Mouse (Mus musculus): ENCODE results near the gene Hmga2. TPM values are rescaled to one million over a fixed set of nuclear protein-coding genes. Genes with fewer than 3 reads are reported as not detected.

Hmga2 gene
- total RNA-seq, 2 experiments from 2014 or later: 0.52 TPM; not detected in 1

DNA sequence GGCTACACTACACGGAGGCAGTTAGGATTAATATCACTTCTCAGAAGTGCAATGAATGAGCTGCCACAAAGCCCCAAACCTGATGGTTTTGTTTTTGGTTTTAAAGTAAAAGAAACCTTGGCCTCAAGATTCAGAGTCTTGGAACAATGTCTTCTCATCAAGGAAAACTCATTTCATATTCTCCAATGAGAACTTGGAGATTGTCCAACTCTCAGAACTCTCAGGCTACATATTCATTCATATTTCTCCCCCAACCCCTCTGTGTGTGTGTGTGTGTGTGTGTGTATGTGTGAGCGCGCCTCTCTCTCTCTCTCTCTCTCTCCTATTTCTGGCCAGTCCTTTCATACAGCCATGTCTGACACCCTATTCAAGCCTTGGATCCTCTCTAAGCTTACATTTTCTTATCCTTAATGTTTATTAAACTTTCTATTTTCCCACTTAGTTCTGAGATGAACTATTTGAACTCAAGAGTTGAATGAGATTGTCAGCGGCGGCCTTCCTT lies 46.5 kb downstream of the Hmga2 start:
- ATAC-seq (replicated peaks; ENCODE audit: low FRiP score, low TSS enrichment, poor library complexity, severe bottlenecking): no peak

DNA sequence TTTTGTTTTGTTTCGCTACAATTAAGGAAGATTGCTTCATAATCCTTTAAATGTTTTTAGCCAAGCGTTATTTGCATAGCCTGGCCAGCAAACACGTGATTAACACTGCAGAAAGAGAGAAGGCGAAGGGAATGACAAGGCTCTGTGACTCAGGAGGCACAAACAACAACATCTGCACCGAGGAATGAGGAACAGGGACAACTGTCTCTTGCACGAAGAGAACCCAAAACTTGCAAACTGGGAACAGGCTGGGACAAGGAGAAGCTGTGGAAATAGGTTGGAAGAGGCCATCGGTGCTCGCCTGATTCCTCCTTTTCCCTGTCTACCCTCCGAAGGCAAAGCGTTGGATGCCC lies 47.1 kb downstream of the Hmga2 start:
- no peak for ATAC-seq (replicated peaks; ENCODE audit: low FRiP score, low TSS enrichment, poor library complexity, severe bottlenecking)

DNA sequence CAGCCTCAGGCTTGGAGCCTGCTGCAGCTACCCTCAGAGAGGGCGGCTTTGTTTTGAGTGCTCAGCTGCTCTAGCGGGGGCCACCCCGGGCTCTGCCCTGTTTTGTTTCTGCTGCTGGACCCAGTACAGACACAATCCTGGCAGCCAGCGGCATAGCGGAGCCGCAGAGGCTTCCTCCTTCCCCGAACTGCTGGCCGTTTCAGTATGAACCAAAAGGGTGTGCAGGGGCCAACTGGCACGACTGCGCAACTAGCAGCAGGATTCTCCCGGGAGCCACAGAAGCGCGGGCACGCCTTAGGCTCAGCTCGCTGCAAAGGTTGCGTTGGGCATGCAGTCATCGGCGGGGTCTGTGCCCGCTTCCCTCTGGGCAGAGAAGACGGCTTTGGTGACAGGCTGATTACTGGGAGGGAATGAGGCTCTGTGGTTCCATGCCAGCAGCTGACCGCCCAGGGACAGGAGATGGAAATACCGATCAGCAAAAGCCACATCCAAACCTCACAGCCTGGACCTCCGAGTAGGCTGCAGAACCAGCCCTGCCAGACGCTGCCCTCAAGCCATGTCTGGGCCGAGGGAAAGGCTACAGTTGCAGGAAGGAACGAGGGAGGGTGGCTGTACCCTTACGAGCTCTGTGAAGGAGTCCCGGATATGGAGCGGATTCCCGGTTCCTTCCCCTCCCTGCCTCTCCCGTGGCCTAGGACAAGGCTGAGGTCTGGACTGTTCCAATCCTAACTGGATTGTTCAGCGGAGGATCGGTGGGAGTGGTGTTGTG lies 47.7 kb downstream of the Hmga2 start:
- ATAC-seq (replicated peaks; ENCODE audit: low FRiP score, low TSS enrichment, poor library complexity, severe bottlenecking): peak; percentile 55

DNA sequence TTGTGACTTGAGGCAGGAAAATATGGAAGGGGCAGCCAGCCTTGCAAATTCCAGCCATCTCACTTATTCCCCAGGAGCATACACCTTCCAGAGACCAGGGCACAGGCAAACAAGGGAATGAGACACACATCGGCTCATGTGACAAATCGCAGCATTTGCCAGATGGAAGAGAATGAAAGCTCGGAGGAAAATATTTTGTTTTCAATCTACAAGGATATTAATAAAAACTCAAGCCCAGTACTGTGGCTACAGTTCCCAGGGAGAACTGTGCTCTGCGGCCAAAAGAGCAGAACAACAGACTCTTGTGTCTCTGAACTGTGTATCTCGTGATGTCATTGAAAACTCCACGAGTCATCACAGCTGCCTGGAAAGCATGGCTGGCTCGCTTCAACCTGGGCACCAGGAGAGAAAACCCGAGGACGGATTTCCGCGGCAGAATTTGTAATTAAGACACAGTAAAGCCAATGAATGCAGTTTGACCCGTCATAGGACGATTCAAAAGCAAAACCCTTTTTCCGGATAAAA lies 50.1 kb downstream of the Hmga2 start:
- ATAC-seq (replicated peaks; ENCODE audit: low FRiP score, low TSS enrichment, poor library complexity, severe bottlenecking): no peak

GRCm38 (mm10) chr10:120424015-120424414 lies 52.3 kb downstream of the Hmga2 start:
- no peak for ATAC-seq (replicated peaks; ENCODE audit: low FRiP score, low TSS enrichment, poor library complexity, severe bottlenecking)

- no peak for ATAC-seq (replicated peaks; ENCODE audit: low FRiP score, low TSS enrichment, poor library complexity, severe bottlenecking)
These were observed 53.0 kb downstream of the Hmga2 start for GRCm38 (mm10) chr10:120423256-120423655.

DNA sequence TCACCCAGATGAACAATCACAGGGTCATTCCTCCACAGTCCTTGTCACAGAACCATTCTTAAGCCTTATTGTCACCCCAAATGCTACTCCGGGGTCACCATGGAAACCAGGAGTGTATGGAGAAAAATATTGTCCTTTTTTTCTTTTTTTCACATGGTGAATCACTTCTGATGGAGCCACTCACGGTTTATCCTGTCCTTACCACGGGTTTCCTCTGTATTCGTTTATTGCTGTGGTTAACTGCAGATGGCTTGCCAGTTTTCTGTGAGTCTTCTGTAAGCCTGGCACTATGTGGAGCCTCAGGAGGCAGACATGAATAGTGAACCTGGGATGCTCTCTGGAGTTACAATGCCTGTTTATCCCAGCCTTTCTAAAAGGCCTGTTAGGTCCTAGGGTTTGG lies 53.4 kb downstream of the Hmga2 start:
- no peak for ATAC-seq (replicated peaks; ENCODE audit: low FRiP score, low TSS enrichment, poor library complexity, severe bottlenecking)

DNA sequence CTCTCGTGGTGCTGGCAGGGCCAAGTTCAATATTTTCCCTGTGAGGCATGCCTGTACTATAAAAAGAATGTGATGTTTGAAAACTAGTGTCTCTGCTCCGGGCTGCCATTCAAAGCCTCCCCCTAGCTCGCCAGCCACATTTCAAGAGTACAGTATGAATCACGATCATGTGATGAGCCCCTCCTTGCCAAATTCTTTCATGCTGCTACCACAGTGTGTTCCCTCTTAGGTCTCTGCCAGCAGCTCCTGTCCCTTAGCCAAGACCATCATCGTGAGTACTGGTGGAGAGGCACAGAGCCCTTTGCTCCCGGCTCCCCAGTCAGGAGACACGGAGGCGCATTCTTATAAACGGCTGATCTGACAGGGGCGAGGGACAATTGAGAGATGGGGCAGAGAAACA lies 54.2 kb downstream of the Hmga2 start:
- no peak for ATAC-seq (replicated peaks; ENCODE audit: low FRiP score, low TSS enrichment, poor library complexity, severe bottlenecking)

GRCm38 (mm10) chr10:120420971-120421629 lies 55.2 kb downstream of the Hmga2 start:
- ATAC-seq (replicated peaks; ENCODE audit: low FRiP score, low TSS enrichment, poor library complexity, severe bottlenecking): no peak

GRCm38 (mm10) chr10:120418738-120419523 lies 57.3 kb downstream of the Hmga2 start:
- no peak for ATAC-seq (replicated peaks; ENCODE audit: low FRiP score, low TSS enrichment, poor library complexity, severe bottlenecking)

DNA sequence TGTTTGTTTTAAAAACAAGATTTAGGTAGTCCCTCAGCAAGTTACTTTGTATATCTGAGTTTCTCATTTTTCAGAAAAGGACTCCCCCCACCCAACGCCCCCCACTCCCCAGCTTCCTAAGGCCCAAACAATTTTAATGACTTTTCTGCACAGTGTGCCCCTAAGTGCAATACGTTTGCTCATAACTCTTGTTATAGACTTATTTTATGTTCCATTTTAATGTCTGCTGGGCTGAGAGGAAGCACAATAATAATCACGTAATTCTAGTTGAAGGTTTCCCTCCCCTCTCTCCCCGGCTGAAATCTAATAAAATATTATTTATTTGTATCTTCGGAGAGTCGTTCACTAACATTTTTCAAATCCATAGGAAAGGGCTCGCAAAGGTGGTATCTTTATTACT lies 58.1 kb downstream of the Hmga2 start:
- ATAC-seq (replicated peaks; ENCODE audit: low FRiP score, low TSS enrichment, poor library complexity, severe bottlenecking): no peak

DNA sequence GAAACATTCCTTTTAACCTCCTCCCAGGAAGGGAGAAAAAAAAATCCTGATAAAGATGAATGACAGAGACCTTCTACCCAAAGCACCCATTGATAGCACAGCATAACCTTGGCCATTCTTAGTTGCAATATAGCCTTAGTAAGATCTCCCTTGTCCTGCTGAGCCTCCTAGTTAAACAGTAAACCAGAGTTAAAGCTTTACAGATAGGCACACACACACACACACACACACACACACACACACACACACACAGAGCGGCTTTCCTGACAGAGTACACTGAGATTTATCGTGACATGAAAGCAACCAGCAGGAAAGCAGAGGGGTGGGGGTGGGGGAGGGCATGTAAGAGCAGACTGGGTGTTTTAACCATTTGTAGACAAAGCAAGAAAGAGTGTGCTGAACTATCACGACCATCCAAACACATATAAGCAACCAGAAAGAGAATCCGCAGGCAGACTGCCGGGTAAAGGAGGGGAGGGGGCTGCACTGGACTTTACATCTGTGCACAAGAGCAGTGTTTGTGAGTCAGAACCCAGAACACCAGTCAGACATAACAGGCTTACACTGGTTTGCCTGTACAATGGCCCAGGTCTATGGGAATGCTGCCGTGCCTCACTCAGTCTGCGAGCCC lies 58.7 kb downstream of the Hmga2 start:
- no peak for ATAC-seq (replicated peaks; ENCODE audit: low FRiP score, low TSS enrichment, poor library complexity, severe bottlenecking)

- ATAC-seq (replicated peaks; ENCODE audit: low FRiP score, low TSS enrichment, poor library complexity, severe bottlenecking): no peak
These were observed 59.2 kb downstream of the Hmga2 start for GRCm38 (mm10) chr10:120417116-120417487.

DNA sequence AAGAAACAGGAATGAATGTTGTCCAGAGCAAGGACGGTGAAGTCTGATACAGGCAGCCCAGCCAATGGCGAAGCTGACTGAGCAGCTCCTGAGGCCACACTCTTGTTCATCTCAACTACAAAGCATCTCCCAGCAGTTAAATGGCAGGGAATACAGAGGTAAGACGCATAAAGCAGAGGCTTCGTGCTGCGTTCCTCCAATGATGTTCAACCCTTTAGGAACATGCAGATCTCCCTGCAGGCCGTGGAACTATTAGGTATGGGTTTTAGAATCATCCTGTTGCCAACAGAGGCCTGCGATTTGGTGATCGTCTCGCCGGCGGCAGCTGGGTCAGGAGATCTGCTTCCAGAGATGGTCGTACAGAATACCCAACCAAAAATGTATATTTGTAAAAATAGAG lies 59.6 kb downstream of the Hmga2 start:
- no peak for ATAC-seq (replicated peaks; ENCODE audit: low FRiP score, low TSS enrichment, poor library complexity, severe bottlenecking)

GRCm38 (mm10) chr10:120412215-120412614 lies 64.1 kb downstream of the Hmga2 start:
- no peak for ATAC-seq (replicated peaks; ENCODE audit: low FRiP score, low TSS enrichment, poor library complexity, severe bottlenecking)

DNA sequence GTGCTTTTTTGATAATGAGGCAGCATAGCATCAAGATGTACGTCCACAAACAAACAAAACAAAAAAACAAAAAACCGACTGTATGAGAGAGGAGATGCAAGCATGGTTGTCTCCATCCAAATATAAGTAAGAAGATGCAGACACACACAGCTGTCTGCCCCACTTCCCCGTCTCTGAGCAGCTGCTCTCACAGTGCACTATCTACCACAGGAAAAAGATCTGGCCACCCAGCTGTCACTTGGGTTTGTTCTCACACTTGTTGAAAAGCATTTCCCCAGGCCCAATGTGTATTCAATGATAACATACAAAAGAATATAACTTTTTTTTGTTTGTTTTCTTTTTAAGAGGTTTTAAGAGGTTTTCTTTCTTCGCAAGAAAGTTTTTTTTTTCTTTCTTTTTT lies 65.3 kb downstream of the Hmga2 start:
- no peak for ATAC-seq (replicated peaks; ENCODE audit: low FRiP score, low TSS enrichment, poor library complexity, severe bottlenecking)

DNA sequence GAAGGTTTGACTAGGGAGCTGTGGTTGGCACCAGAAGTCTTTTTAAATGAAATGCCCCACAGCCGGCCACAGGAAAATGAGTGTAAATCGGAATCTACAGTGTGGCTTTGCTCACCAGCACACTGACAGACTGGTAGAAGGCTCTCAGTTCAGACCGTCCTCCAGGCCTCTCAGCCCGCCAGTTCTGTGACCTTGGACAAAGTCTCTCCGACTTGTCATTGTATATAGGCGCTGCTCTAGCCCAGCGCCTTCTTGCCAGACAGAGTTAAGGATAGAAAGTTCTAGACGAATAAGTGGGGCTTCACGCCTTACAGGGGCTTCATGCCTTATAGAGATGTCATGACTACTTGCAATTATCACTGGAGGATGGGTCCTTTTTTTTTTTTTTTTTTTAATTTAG lies 67.1 kb downstream of the Hmga2 start:
- ATAC-seq (replicated peaks; ENCODE audit: low FRiP score, low TSS enrichment, poor library complexity, severe bottlenecking): no peak

DNA sequence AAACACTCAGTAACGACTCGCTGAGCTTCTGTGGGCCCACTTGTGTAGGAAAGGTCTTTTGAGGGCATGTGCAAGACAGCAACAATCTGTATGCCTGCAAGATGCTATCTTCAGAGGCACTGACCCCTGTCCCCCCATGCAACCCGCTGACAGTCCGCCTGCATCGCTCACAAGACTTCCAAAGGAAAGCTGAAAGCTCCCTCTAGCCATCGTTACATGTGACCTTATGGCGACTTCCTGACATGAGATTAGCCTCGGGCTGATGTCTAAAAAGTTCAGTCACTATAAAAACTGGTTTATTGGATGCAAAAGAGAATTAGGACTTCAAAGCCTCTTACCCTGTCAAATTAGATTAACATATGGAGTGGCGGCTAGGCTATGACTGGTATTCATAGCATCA lies 69.0 kb downstream of the Hmga2 start:
- no peak for ATAC-seq (replicated peaks; ENCODE audit: low FRiP score, low TSS enrichment, poor library complexity, severe bottlenecking)

GRCm38 (mm10) chr10:120406038-120406437 lies 70.2 kb downstream of the Hmga2 start:
- no peak for ATAC-seq (replicated peaks; ENCODE audit: low FRiP score, low TSS enrichment, poor library complexity, severe bottlenecking)

DNA sequence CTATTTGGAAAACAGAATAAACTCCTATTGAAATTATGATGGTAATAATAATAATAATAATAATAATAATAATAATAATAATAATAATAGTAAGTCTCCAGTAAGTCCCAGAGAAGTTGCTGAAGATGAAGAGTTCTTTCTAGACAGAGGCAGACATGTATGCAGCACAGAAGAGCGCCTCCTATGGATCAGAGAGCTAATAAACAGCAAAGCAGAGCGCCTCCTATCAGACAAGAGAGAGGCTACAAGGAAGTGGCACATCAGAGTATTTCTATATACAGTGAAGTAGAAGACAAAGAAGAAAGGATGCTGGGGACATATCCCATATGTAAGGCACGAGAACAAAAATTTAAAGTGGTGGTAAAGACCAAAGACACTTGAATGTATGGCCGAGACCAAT lies 70.9 kb downstream of the Hmga2 start:
- no peak for ATAC-seq (replicated peaks; ENCODE audit: low FRiP score, low TSS enrichment, poor library complexity, severe bottlenecking)
